Mouse (Mus musculus) neural tube, embryonic 15.5 days (tissue): ENCODE results near the gene Ccdc158. TPM values are rescaled to one million over a fixed set of nuclear protein-coding genes. Genes with fewer than 3 reads are reported as not detected.
A peak's percentile ranks its signal among the peaks of the same experiment; 100 is the strongest.

Experiments
- ATAC-seq: fragments of 200-750 bp; cut with Nextera tagmentation; 2 replicates; pipeline ENCODE4 v1.8.0; 2017; ENCODE audit warnings: mild to moderate bottlenecking, moderate TSS enrichment, moderate library complexity; ENCODE audit not compliant: low FRiP score
- H3K27ac ChIP-seq: fragments of 300-500 bp; sonication (generic); replicated peaks from 2 replicates; pipeline ENCODE4 v1.5.1; 2015; ENCODE audit warnings: mild to moderate bottlenecking, inconsistent platforms
- H3K27me3 ChIP-seq: fragments of 300-500 bp; sonication (generic); replicated peaks from 2 replicates; pipeline ENCODE4 v1.6.1; 2015; ENCODE audit warnings: inconsistent platforms
- H3K36me3 ChIP-seq: fragments of 300-500 bp; sonication (generic); 2 replicates; pipeline ENCODE4 v1.6.1; 2015; ENCODE audit warnings: inconsistent platforms
- H3K4me1 ChIP-seq: fragments of 300-500 bp; sonication (generic); 2 replicates; pipeline ENCODE4 v1.6.1; 2015; ENCODE audit warnings: inconsistent platforms
- H3K4me2 ChIP-seq: fragments of 300-500 bp; sonication (generic); 2 replicates; pipeline ENCODE4 v1.6.1; 2015; ENCODE audit warnings: inconsistent platforms, mild to moderate bottlenecking, moderate library complexity
- H3K4me3 ChIP-seq: fragments of 300-500 bp; sonication (generic); replicated peaks from 2 replicates; pipeline ENCODE4 v1.5.1; 2015; ENCODE audit warnings: mild to moderate bottlenecking, inconsistent platforms
- H3K9ac ChIP-seq: fragments of 300-500 bp; sonication (generic); replicated peaks from 2 replicates; pipeline ENCODE4 v1.6.1; 2015; ENCODE audit warnings: mild to moderate bottlenecking, inconsistent platforms
- H3K9me3 ChIP-seq: fragments of 300-500 bp; sonication (generic); replicated peaks from 2 replicates; pipeline ENCODE4 v1.6.1; 2016; ENCODE audit warnings: inconsistent platforms
- WGBS: fragments of 180-500 bp; shearing (Covaris S2); methylation state at CpG from one replicate; pipeline ENCODE4 v1.1.7; 2015; ENCODE audit warnings: mixed read lengths; 5-methylcytosine and 5-hydroxymethylcytosine counted together
- polyA plus RNA-seq: library from polyadenylated mRNA; unstranded; fragments of >200 nt; fragmentation: Nextera tagmentation; extraction: Ambion mirVana; gene quantifications from 2 replicates; pipeline ENCODE4 v1.2.1, GENCODE M21; 2015

Ccdc158 gene
- polyA plus RNA-seq, 1 experiment from 2014 or later = 0.54 TPM

DNA sequence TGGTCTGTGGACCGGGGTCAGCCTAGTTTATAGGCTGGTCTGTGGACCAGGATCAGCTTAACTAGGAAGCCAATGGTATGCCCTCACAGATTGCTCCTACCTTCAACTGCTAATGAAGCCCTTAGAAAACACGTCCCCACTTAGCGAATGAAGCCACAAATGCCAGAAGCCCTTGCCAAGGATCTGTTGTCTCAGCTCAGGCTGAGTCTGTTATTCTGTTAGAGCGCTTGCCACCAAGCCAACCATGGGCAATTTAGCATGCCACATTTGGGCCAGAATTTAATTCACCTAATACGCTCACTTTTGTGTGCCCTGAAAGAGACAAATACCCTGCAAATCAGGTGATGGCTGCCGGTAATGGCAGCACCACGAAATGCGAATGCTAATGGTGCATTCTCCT, 28.6 kb upstream of the Ccdc158 start:
- Histone ChIP-seq H3K27me3 (no peaks in the 10 kb centered on the region), H3K27ac (peak overlapping the region; percentile 30; the same call in 1 of the 2 replicates), H3K9me3 (no peaks in the 10 kb centered on the region), H3K36me3 (no peaks in the 10 kb centered on the region), H3K4me2 (no peak overlapping the region), H3K9ac (no peak overlapping the region), H3K4me1 (peaks cover 8% of the 10 kb centered on the region), H3K4me3 (no peak overlapping the region)
- WGBS = 68% methylated on average over 8 of the region's 8 CpGs
- no peak for ATAC-seq

DNA sequence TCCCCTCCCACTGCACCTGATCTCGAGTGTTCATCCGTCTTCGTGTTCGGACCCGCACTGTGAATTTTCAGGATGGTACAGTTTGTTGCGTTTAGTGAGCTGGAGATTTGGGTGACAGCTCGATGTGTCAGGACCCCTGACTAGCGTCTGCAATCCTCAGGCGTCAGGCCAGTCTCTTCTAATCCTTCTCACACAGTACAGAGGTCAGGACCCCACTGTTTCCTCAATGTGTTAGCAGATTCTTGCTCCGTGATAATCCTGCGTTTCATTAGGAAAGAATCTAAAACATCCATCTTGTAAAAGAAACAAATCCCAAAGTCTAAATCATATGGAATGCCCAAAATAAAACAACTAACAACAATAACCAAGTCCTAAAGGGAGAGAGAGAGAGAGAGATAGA, 26.7 kb upstream of the Ccdc158 start:
- H3K4me2 ChIP-seq = no peak overlapping the region
- no peaks in the 10 kb centered on the region for H3K9me3 ChIP-seq
- no peak overlapping the region for H3K4me3 ChIP-seq
- WGBS = 80% methylated on average over 11 of the region's 11 CpGs
- no peak overlapping the region for H3K9ac ChIP-seq
- no peaks in the 10 kb centered on the region for H3K36me3 ChIP-seq
- no peak overlapping the region for H3K27ac ChIP-seq
- no peaks in the 10 kb centered on the region for H3K27me3 ChIP-seq
- peaks cover 18% of the 10 kb centered on the region for H3K4me1 ChIP-seq
- ATAC-seq = no peak

DNA sequence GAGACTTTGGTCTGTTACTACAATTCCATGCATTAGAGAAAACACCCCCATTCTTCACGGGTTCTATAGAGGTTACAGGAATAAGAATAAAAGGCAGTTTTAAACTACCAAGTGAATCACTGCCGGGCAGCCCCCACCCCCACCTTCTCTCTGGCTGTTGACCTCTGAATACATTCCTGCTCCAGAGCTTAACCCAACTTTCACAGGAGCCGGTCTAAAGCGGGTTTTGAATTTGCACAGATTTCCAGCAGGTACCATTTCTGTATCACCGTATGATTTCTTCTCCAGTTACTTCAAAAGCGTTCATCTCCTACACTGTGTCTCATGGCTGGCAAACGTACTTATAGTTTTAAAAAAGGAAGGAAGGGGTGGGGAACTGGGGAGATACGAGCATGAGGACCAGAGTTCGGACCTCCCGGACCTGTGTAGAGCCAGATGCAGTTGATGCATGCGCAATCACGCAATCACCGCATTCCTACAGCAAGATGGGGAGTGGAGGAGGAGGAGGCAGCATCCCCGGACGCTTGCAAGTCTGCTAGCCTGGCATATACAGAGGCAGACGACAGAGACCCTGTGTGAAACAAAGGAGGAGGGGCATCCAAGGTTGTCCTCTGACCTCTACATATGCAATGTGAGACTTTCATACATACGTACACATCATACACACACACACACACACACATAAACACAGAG, 23.9 kb upstream of the Ccdc158 start:
- WGBS = 9% methylated on average over 17 of the region's 17 CpGs
- peak overlapping the region; percentile 35 for H3K4me3 ChIP-seq
- peak overlapping the region; percentile 59 for H3K4me2 ChIP-seq
- peak; percentile 78 for ATAC-seq
- peak overlapping the region; percentile 33 for H3K9ac ChIP-seq
- no peaks in the 10 kb centered on the region for H3K9me3 ChIP-seq
- peak overlapping the region; percentile 71 for H3K27ac ChIP-seq
- peaks cover 18% of the 10 kb centered on the region for H3K4me1 ChIP-seq
- no peaks in the 10 kb centered on the region for H3K27me3 ChIP-seq
- H3K36me3 ChIP-seq = no peaks in the 10 kb centered on the region

DNA sequence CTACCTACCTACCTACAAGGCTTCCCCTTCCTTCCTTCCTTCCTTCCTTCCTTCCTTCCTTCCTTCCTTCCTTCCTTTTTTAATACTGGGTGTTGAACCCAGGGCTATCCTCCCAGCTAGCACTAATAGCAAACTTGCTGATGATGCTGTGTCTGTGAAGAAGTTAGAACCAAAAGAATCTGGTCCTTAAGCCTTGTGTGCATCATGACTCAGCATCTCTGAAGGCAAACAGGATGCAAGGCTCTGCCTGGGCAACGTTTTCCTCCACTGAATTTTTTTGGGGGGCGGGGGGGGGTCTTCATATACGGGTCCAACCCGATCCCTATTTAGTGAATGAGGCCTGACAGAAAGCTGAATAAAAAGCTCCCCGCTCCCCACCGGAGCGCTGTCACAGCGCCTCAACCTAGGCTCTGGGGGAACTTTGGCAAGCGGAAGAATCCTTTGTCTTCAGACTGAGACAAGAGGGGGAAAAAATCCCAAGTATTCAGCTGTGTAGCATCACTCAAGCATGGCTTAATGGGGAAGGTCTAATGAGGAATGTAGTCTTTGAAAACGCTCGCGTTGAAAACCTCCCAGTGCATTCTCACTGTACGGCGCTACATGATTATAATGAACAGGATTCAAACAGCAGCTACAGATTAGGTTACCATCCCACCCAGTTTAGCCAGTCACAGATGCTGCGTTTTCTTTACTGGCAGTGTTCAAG, 23.2 kb upstream of the Ccdc158 start:
- peak overlapping the region; percentile 59 for H3K4me2 ChIP-seq
- peaks cover 18% of the 10 kb centered on the region for H3K4me1 ChIP-seq
- H3K4me3 ChIP-seq = peak overlapping the region; percentile 35
- no peaks in the 10 kb centered on the region for H3K36me3 ChIP-seq
- H3K27ac ChIP-seq = peak overlapping the region; percentile 71
- H3K9ac ChIP-seq = peak overlapping the region; percentile 33
- H3K9me3 ChIP-seq = no peaks in the 10 kb centered on the region
- H3K27me3 ChIP-seq = no peaks in the 10 kb centered on the region
- peak; percentile 71 for ATAC-seq
- under 1% methylated on average over 15 of the region's 15 CpGs for WGBS

DNA sequence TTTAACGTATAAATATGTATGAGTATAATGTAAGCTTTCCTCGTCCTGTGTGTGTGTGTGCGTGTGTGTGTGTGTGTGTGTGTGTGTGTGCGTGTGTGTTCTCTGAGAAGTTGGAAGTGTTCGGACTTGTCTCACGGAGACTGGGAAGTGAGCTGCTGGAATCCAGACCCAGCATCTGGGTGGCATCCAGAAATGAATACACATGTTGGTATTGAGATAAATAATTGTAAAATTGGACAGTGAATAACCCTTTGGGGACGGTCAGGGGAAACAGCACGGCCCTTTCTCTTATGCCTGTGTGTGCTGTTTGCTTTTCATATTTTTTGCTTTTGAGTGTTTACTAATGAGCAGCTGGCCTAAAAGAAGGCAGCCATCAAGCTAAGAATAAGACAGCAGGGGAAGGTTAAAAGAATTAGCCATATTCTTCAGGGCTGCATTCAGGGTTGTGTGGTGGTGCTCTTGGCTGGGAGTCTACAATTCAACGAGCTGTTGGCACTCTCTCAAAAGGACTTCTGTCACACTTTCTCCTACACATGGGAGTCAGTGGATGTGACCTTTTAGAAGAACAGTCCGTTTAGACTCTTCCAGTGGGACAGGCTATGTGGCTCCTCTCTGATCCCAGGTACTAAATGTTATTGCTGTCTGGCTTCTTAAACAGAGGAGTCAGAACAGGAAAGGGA, 19.4 kb upstream of the Ccdc158 start:
- Histone ChIP-seq H3K36me3 (no peaks in the 10 kb centered on the region), H3K9me3 (no peaks in the 10 kb centered on the region)
- WGBS = 67% methylated on average over 10 of the region's 10 CpGs

DNA sequence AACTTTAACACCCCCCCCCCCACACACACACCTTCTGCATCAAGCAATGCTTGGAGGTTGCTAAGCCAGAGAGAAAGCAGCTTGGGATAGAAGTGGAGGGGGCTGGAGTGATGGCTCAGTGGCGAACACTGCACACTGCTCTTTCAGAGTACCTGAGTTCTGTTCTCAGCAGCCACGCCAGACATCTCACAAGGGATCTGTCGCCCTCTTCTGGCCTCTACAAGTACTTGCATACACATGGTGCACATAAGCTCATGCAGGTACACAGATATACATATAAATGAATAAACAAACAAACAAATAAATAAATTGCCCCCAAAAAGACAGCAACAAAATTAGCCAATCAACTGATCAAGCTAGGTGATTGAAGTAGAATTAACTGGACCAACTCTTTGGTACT, 18.7 kb upstream of the Ccdc158 start:
- Histone ChIP-seq H3K9me3 (no peaks in the 10 kb centered on the region), H3K4me1 (peaks cover 15% of the 10 kb centered on the region), H3K4me3 (no peak overlapping the region), H3K9ac (no peak overlapping the region), H3K4me2 (no peak overlapping the region), H3K36me3 (no peaks in the 10 kb centered on the region), H3K27me3 (no peaks in the 10 kb centered on the region), H3K27ac (no peak overlapping the region)
- no peak for ATAC-seq
- 85% methylated on average over 3 of the region's 3 CpGs for WGBS

More for the DNA sequence above, 19.4 kb upstream of the Ccdc158 start:
- Histone ChIP-seq H3K4me2 (no peak overlapping the region), H3K4me1 (peaks cover 22% of the 10 kb centered on the region), H3K27ac (peak overlapping the region; percentile 14; the same call in 1 of the 2 replicates), H3K27me3 (no peaks in the 10 kb centered on the region), H3K9ac (no peak overlapping the region), H3K4me3 (no peak overlapping the region)
- no peak for ATAC-seq

DNA sequence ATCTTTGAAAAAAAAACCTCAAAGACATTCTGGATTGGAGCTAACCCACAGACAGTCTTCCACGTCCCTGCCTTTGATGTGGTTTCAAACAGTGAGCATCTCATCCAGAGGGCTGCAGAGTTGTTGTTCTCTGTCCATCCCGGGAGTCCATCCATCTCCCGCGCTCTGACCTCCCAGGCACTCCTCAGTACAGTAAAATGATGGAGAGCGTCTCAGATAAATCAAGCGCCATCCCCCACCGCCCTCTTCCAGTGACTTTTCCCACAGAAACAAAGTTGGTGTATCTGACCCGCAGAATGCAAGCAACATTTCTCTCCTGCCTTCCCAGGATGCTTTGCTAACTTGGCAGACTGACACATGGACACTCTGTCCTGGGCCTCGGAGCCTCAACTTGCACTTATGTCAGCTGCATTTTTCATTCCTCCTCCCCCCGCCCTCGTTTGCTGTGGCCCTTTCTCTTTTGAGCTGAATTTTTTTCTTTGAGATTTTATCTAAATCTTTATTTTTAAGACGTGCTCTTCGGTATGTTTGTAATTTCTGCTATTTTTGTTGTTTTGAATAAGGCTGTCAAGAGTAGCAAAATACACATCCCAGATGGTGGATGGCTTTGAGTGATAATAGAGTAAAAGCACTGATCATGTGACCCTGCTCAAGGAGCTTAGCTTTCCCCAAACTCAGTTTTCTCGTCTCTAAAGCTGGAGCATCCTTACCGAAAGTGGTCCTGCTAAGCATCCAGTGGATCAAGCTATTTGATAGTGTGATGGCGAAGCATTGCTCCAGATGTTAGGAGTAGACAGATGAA, 17.3 kb upstream of the Ccdc158 start:
- WGBS = 63% methylated on average over 16 of the region's 16 CpGs
- H3K4me1 ChIP-seq = 0 out of 2 replicates have a peak, but pooled peaks cover 5% of the 10 kb centered on the region
- no peaks in the 10 kb centered on the region for H3K27me3 ChIP-seq
- ATAC-seq = peak; percentile 53
- no peak overlapping the region for H3K27ac ChIP-seq
- no peaks in the 10 kb centered on the region for H3K9me3 ChIP-seq
- no peak overlapping the region for H3K4me3 ChIP-seq
- H3K4me2 ChIP-seq = no peak overlapping the region
- no peaks in the 10 kb centered on the region for H3K36me3 ChIP-seq
- H3K9ac ChIP-seq = no peak overlapping the region

DNA sequence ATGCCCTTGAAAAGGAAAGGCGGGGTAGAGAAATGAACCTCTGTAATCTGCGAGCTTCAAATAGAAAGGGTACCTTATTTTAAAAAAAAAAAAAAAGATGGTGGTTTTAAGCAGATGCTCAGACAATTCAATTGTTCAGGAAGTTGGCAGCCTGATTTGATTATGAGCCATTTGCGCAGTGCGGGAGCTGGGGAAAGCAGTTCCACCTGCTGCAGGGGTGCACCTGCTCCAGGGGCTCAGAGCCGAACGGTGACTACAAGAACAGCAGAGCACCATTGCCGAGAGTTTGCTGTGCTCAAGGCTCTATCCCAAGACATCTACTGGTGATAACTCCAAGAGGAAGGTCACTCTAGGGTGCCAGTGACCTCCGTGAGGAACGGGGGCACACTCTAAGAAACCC, 13.5 kb upstream of the Ccdc158 start:
- ATAC-seq = no peak
- WGBS = 90% methylated on average over 9 of the region's 9 CpGs

DNA sequence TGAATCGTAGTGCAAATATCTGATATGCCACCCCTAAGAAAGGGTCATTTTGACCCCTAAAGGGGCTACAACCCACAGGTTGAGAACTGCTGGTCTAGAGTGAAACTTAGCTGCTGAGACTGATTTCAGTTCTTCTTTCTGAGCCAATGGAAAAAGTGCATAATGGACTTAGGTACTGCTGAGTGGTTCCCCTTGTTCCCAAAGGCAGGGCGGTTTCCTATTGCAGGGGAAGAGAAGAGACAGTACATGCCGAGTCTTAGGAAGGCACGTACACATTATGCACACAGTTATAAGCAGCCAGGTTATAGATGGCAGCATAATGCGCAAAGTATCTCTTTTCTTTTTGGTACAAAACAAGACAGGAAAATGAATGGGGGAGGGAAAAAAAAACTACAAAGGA, 13.1 kb upstream of the Ccdc158 start:
- Histone ChIP-seq H3K9ac (no peak overlapping the region), H3K27me3 (no peaks in the 10 kb centered on the region), H3K4me3 (no peak overlapping the region), H3K4me1 (peaks cover 10% of the 10 kb centered on the region), H3K9me3 (no peaks in the 10 kb centered on the region), H3K27ac (no peak overlapping the region), H3K4me2 (no peak overlapping the region), H3K36me3 (no peaks in the 10 kb centered on the region)
- 83% methylated on average over 5 of the region's 5 CpGs for WGBS
- ATAC-seq = no peak

More for the DNA sequence above, 13.5 kb upstream of the Ccdc158 start:
- no peak overlapping the region for H3K4me3 ChIP-seq
- H3K27me3 ChIP-seq = no peaks in the 10 kb centered on the region
- peaks cover 6% of the 10 kb centered on the region for H3K4me1 ChIP-seq
- H3K9ac ChIP-seq = no peak overlapping the region
- H3K27ac ChIP-seq = no peak overlapping the region
- no peaks in the 10 kb centered on the region for H3K36me3 ChIP-seq
- H3K4me2 ChIP-seq = no peak overlapping the region
- H3K9me3 ChIP-seq = no peaks in the 10 kb centered on the region

DNA sequence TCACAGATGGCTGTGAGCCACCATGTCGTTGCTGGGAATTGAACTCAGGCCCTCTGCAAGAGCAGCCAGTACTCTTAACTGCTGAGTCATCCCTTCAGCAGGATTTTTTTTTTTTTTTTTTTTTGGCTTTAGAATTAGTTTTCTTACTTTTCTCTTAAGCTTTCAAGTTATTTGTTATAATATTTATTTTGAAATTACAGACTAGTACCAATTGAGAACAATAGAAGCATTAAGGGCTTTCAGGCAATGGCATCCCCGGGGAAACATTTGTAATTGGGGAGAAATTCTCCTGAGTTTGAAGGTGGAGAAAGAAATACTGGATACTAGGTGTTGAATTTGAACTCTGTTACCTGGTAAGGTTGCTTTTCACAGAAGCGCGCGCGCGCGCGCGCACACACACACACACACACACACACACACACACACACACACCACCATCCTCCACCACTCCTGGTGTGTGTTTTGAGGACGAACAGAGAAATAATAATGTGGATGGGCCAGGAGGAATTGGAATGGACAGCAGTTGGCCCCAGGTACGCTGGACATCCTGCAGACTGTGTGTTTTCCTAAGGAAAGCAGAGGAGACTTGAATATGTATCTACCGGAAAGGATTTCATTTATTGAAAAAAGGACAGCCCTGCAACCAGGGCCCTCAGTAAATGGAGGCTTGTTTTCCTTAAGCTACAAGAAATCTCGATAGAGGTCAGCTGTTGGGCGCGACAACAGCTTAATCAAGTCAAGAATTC, 9.8 kb upstream of the Ccdc158 start:
- H3K36me3 ChIP-seq = no peaks in the 10 kb centered on the region
- 0 out of 2 replicates have a peak overlapping the region, but pooled peaks have one; percentile 8 for H3K4me3 ChIP-seq
- H3K27ac ChIP-seq = peak overlapping the region; percentile 14; the same call in 1 of the 2 replicates
- H3K4me1 ChIP-seq = peaks cover 12% of the 10 kb centered on the region
- WGBS = 90% methylated on average over 16 of the region's 16 CpGs
- H3K4me2 ChIP-seq = peak overlapping the region; percentile 19
- peaks cover 5% of the 10 kb centered on the region; the same call in 1 of the 2 replicates for H3K27me3 ChIP-seq
- H3K9me3 ChIP-seq = no peaks in the 10 kb centered on the region
- no peak overlapping the region for H3K9ac ChIP-seq
- ATAC-seq = no peak
